Mouse (Mus musculus) C2C12 (cell line): ENCODE measurements at regions not wholly inside any gene's neighbourhood (a gene's known extent, or its start where the extent isn't known, plus 50 kb on each side); places are given as distances from the start of the nearest gene placed in this dataset. TPM values are rescaled to one million over a fixed set of nuclear protein-coding genes. Genes with fewer than 3 reads are reported as not detected.

Source experiments
- H3K27me3 ChIP-seq: one replicate; pipeline ENCODE4 v1.6.1; 2011; ENCODE audit not compliant: control insufficient read depth, insufficient read depth, insufficient read length
- H3K36me3 ChIP-seq: one replicate; pipeline ENCODE4 v1.6.1; 2011; ENCODE audit not compliant: control insufficient read depth, insufficient read depth
- H3K4me3 ChIP-seq: one replicate; pipeline ENCODE4 v1.5.1; 2011; ENCODE audit warnings: mild to moderate bottlenecking, control low read depth; ENCODE audit not compliant: poor library complexity, insufficient read depth, severe bottlenecking
- H3K79me2 ChIP-seq: one replicate; pipeline ENCODE4 v1.6.1; 2011; ENCODE audit not compliant: control insufficient read depth, insufficient read depth
- H3K79me3 ChIP-seq: one replicate; pipeline ENCODE4 v1.6.1; 2011; ENCODE audit warnings: low read depth, control low read depth
- H3ac ChIP-seq: one replicate; pipeline ENCODE3; 2011; ENCODE audit warnings: low read depth; ENCODE audit not compliant: control insufficient read depth, insufficient read length
- CEBPB ChIP-seq: IDR thresholded peaks from one replicate; pipeline ENCODE4 v1.6.1; 2011; ENCODE audit warnings: low read depth, mild to moderate bottlenecking, control low read depth, moderate library complexity
- CTCF ChIP-seq: IDR thresholded peaks from one replicate; pipeline ENCODE4 v1.5.1; 2011; ENCODE audit not compliant: control insufficient read depth, insufficient read depth, insufficient read length
- FOSL1 ChIP-seq: IDR thresholded peaks from one replicate; pipeline ENCODE4 v1.8.0; 2011; ENCODE audit warnings: mild to moderate bottlenecking, low read length; ENCODE audit not compliant: poor library complexity, insufficient read depth, severe bottlenecking
- MAX ChIP-seq: IDR thresholded peaks from one replicate; pipeline ENCODE4 v1.6.1; 2011; ENCODE audit warnings: mild to moderate bottlenecking, control low read depth
- MYOD1 ChIP-seq: IDR thresholded peaks from one replicate; pipeline ENCODE4 v1.6.1; 2011; ENCODE audit warnings: low read depth; ENCODE audit not compliant: control insufficient read depth, insufficient read length
- MYOG ChIP-seq: IDR thresholded peaks from one replicate; pipeline ENCODE4 v1.6.1; 2011; ENCODE audit not compliant: control insufficient read depth, insufficient read length; ENCODE audit errors: extremely low read depth
- USF1 ChIP-seq: IDR thresholded peaks from one replicate; pipeline ENCODE4 v1.6.1; 2011; ENCODE audit warnings: low read depth, mild to moderate bottlenecking, control low read depth, moderate library complexity
- microRNA-seq: library from miRNA; unstranded; fragments of <30 nt; microRNA quantifications from one replicate; pipeline ENCODE4, GENCODE M21; 2019; ENCODE audit warnings: borderline microRNAs expressed

- H3K79me2 ChIP-seq: no peaks in the 10 kb centered on the region
- no peaks in the 10 kb centered on the region for H3K79me3 ChIP-seq
- H3ac ChIP-seq: no peak overlapping the region
- no peaks in the 10 kb centered on the region for H3K36me3 ChIP-seq
- no peaks in the 10 kb centered on the region for H3K27me3 ChIP-seq
- TF ChIP-seq FOSL1 (no peak), CEBPB (no peak), USF1 (no peak), MYOD1 (no peak), CTCF (no peak), MAX (no peak), MYOG (no peak)
- no peak overlapping the region for H3K4me3 ChIP-seq
These were observed 405.6 kb upstream of the Fat1 start for GRCm38 (mm10) chr8:44529696-44530095.

GRCm38 (mm10) chr8:44548885-44549284, 386.4 kb upstream of the Fat1 start:
- TF ChIP-seq MYOD1 (no peak), CEBPB (no peak)
- Histone ChIP-seq H3K79me2 (no peaks in the 10 kb centered on the region), H3K36me3 (no peaks in the 10 kb centered on the region), H3K79me3 (no peaks in the 10 kb centered on the region), H3K27me3 (no peaks in the 10 kb centered on the region), H3K4me3 (no peak overlapping the region), H3ac (no peak overlapping the region)

- no peaks in the 10 kb centered on the region for H3K79me3 ChIP-seq
- no peak overlapping the region for H3K4me3 ChIP-seq
- H3K79me2 ChIP-seq: no peaks in the 10 kb centered on the region
- H3ac ChIP-seq: no peak overlapping the region
- H3K27me3 ChIP-seq: no peaks in the 10 kb centered on the region
- no peak for TF ChIP-seq MYOG
- TF ChIP-seq USF1: no peak
- TF ChIP-seq CEBPB: no peak
- TF ChIP-seq MAX: no peak
- no peak for TF ChIP-seq FOSL1
- TF ChIP-seq CTCF: no peak
- no peak for TF ChIP-seq MYOD1
- H3K36me3 ChIP-seq: no peaks in the 10 kb centered on the region
These were observed 376.1 kb upstream of the Fat1 start for GRCm38 (mm10) chr8:44559161-44559560.

- Histone ChIP-seq H3K4me3 (no peak overlapping the region), H3K27me3 (no peaks in the 10 kb centered on the region), H3K79me2 (no peaks in the 10 kb centered on the region), H3ac (no peak overlapping the region), H3K79me3 (no peaks in the 10 kb centered on the region), H3K36me3 (no peaks in the 10 kb centered on the region)
- TF ChIP-seq CTCF: no peak
- no peak for TF ChIP-seq MYOG
- no peak for TF ChIP-seq FOSL1
- no peak for TF ChIP-seq CEBPB
- no peak for TF ChIP-seq MYOD1
- no peak for TF ChIP-seq USF1
- no peak for TF ChIP-seq MAX
These were observed 358.9 kb upstream of the Fat1 start for GRCm38 (mm10) chr8:44576314-44576858.

DNA sequence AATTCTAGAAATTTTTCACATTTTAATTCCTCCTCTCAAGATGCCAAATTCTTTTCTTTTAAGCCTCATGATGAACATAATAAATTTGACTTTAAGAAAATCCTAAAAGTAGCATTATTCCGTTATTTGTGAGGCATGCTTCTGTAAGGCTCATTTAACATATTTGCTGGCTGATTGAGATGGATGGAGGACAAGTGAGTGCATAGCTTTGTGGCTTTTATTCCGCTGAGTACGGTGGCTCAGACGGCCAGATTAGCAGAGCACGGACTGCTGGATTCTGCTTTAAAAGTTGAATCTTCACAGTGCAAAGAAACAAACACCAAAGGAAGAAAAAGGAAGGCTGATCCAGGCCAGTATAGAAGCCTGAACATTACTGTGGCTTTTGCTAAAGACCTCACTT, 358.3 kb upstream of the Fat1 start:
- Histone ChIP-seq H3K79me3 (no peaks in the 10 kb centered on the region), H3K27me3 (no peaks in the 10 kb centered on the region), H3K79me2 (no peaks in the 10 kb centered on the region), H3K4me3 (no peak overlapping the region), H3K36me3 (no peaks in the 10 kb centered on the region), H3ac (no peak overlapping the region)
- TF ChIP-seq USF1 (no peak), MAX (no peak), MYOD1 (no peak), CEBPB (no peak), FOSL1 (no peak), MYOG (no peak), CTCF (no peak)

Small RNA genes in the stretch of these regions (microRNA-seq; reads per million reads assigned to microRNA genes)
- gene Gm26241: not detected
